Mouse (Mus musculus) lung, postnatal 0 days (tissue): Measurements from ENCODE around the gene Hivep2. TPM values are rescaled to one million over a fixed set of nuclear protein-coding genes. Genes with fewer than 3 reads are reported as not detected.

Experiments
- ATAC-seq: fragments of 200-750 bp; cut with Nextera tagmentation; 2 replicates; pipeline ENCODE4 v1.8.0; 2017; ENCODE audit warnings: moderate library complexity
- DNase-seq: peaks from one replicate; pipeline ENCODE4 v3.0.0-alpha.2; 2016; ENCODE audit warnings: low spot score
- H3K27ac ChIP-seq: fragments of 300-500 bp; sonication (generic); 2 replicates; pipeline ENCODE4 v1.5.1; 2014; ENCODE audit warnings: antibody characterized with exemption, mild to moderate bottlenecking, low read length, mixed read lengths
- H3K27me3 ChIP-seq: fragments of 300-500 bp; sonication (generic); replicated peaks from 2 replicates; pipeline ENCODE4 v1.6.1; 2014; ENCODE audit warnings: low read length, mixed read lengths; ENCODE audit not compliant: insufficient read depth
- H3K36me3 ChIP-seq: fragments of 300-500 bp; sonication (generic); 2 replicates; pipeline ENCODE4 v1.6.1; 2014; ENCODE audit warnings: low read length, mixed read lengths; ENCODE audit not compliant: insufficient read depth
- H3K4me1 ChIP-seq: fragments of 300-500 bp; sonication (generic); 2 replicates; pipeline ENCODE4 v1.6.1; 2014; ENCODE audit warnings: antibody characterized with exemption, low read depth, low read length, mixed read lengths; ENCODE audit not compliant: insufficient read depth
- H3K4me2 ChIP-seq: fragments of 300-500 bp; sonication (generic); replicated peaks from 2 replicates; pipeline ENCODE4 v1.6.1; 2014; ENCODE audit warnings: low read depth, mild to moderate bottlenecking, low read length, moderate library complexity, mixed read lengths
- H3K4me3 ChIP-seq: fragments of 300-500 bp; sonication (generic); 2 replicates; pipeline ENCODE4 v1.5.1; 2014; ENCODE audit warnings: low read depth, low read length
- H3K9ac ChIP-seq: fragments of 300-500 bp; sonication (generic); replicated peaks from 2 replicates; pipeline ENCODE4 v1.6.1; 2014; ENCODE audit warnings: low read depth, mild to moderate bottlenecking
- H3K9me3 ChIP-seq: fragments of 300-500 bp; sonication (generic); 2 replicates; pipeline ENCODE4 v1.6.1; 2016; ENCODE audit warnings: low read length, mixed read lengths
- CTCF ChIP-seq: IDR thresholded peaks from 2 replicates; pipeline ENCODE4 v1.5.1; 2016; ENCODE audit warnings: antibody characterized with exemption, mild to moderate bottlenecking
- EP300 ChIP-seq: IDR thresholded peaks from 2 replicates; pipeline ENCODE4 v1.6.1; 2016; ENCODE audit warnings: antibody characterized with exemption, mild to moderate bottlenecking, control low read depth
- WGBS: fragments of 180-500 bp; shearing (Covaris S2); extraction: QIAGEN DNeasy Blood & Tissue Kit; methylation state at CpG from one replicate; pipeline ENCODE4 v1.1.7; 2014; 5-methylcytosine and 5-hydroxymethylcytosine counted together
- polyA plus RNA-seq: library from polyadenylated mRNA; unstranded; fragments of >200 nt; fragmentation: Nextera tagmentation; extraction: Ambion mirVana; gene quantifications from 2 replicates; pipeline ENCODE4 v1.2.1, GENCODE M21; 2015

Gene Hivep2
- polyA plus RNA-seq, 1 experiment from 2014 or later, result 4.5 TPM

DNA sequence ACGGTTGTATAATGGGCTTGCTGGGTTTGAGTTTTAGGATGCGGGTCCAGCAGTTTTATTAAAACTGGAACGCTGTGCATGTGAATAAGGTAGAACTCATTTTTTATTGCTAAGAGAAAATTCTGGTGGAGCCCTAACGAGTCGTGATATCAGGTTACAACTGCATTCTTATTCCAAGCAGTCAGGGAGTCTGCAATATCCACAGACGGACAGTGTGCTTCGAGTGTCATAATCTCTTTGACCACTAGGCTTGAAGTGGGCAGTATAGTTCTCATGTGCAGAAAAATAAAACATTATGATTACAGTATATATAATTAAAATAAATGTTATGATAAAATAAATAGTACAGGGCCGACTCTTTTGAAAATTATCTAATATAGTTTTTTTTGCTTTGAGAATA, 3.1 kb downstream of the Hivep2 start:
- Histone ChIP-seq H3K4me3 (no peak overlapping the region), H3K4me2 (no peak overlapping the region), H3K36me3 (no peaks in the 10 kb centered on the region), H3K27ac (no peak overlapping the region), H3K9me3 (no peaks in the 10 kb centered on the region), H3K27me3 (no peaks in the 10 kb centered on the region), H3K4me1 (0 out of 2 replicates have a peak, but pooled peaks cover 3% of the 10 kb centered on the region), H3K9ac (no peak overlapping the region)
- ATAC-seq (no peak), DNase-seq (peak; percentile 85)
- TF ChIP-seq EP300 (no peak), CTCF (peak; percentile 77)
- 20% methylated on average over 8 of the region's 8 CpGs for WGBS

DNA sequence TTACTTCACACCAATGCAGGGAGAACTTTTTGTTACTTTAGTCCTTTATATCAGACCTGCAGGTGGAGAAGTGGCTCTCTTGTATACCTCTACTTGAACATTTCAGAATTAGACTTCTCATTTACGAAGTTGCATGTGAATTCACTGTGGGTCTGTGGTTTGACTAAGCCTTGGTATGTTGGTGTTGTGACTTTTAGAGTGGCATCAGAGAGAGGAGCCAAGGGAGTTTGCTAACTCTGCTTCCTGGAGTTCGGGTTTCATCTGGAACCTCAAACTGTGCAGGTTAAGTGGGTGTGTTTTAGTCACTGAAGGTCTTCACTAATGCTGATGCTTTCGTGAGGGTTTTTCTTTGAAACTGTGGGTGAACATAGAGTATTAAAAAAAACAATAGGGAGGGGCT, 4.4 kb downstream of the Hivep2 start:
- WGBS, result 69% methylated on average over 3 of the region's 3 CpGs
- Histone ChIP-seq H3K4me3 (no peak overlapping the region), H3K9me3 (no peaks in the 10 kb centered on the region), H3K9ac (no peak overlapping the region), H3K4me1 (0 out of 2 replicates have a peak, but pooled peaks cover 3% of the 10 kb centered on the region), H3K27me3 (no peaks in the 10 kb centered on the region), H3K36me3 (no peaks in the 10 kb centered on the region), H3K4me2 (no peak overlapping the region), H3K27ac (no peak overlapping the region)
- TF ChIP-seq CTCF, result no peak
- TF ChIP-seq EP300, result no peak
- ATAC-seq (no peak), DNase-seq (no peak)

DNA sequence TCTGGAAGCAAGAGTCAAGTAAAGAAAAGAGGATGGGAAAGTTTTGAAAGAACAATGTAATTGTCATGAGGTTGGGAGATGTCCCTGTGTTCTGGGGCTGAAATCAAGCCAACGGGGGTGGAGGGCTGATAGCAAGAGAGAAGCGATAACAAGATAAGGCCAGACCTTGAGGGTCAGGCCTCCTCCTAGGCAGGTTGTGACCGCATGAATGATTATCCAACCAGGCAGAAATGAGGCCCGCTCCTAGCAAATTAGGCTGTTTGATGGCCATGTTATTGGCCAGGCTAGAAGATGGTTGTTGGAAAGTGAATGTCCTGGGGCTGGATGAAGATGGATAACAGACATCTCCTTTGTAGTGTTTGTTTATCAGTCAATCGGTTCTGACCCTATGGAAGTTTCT, 5.4 kb downstream of the Hivep2 start:
- Histone ChIP-seq H3K4me3 (no peak overlapping the region), H3K4me2 (no peak overlapping the region), H3K9me3 (no peaks in the 10 kb centered on the region), H3K4me1 (0 out of 2 replicates have a peak, but pooled peaks cover 3% of the 10 kb centered on the region), H3K27me3 (no peaks in the 10 kb centered on the region), H3K9ac (no peak overlapping the region), H3K27ac (no peak overlapping the region), H3K36me3 (no peaks in the 10 kb centered on the region)
- TF ChIP-seq EP300 (no peak), CTCF (no peak)
- DNase-seq (no peak), ATAC-seq (no peak)
- WGBS, result 50% methylated on average over 5 of the region's 5 CpGs

DNA sequence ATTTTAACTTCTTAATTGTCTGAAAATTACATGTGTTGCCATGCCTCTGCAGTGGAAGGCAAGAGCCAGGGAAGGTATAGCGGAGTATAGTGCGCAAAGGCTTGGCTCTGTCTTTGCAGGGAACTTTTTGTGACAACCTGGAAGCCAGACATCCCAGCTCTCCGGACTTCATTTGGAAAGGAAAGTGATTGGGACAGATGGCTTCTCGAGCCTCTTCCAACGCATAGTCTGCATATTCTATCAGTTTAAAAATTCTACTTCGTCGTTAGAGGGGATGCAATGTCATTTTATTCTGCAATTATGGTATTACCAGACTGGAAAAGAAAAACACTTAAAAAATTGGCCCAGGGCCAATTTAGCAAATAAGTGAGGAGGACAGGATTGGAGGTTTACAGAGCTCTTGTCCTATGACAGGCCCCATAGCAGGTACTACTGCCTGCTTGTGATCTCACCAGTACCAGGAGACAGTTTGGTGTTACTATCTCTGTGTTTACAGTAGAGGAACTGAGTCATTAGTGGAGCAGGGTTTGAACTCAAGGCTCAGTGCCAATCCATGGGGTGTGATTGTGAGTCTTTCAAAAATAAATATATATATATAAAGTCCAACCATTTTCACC, 7.8 kb downstream of the Hivep2 start:
- Histone ChIP-seq H3K36me3 (no peaks in the 10 kb centered on the region), H3K9me3 (no peaks in the 10 kb centered on the region), H3K4me2 (no peak overlapping the region), H3K27ac (no peak overlapping the region), H3K9ac (no peak overlapping the region), H3K27me3 (no peaks in the 10 kb centered on the region), H3K4me3 (no peak overlapping the region), H3K4me1 (0 out of 2 replicates have a peak, but pooled peaks cover 3% of the 10 kb centered on the region)
- 69% methylated on average over 7 of the region's 7 CpGs for WGBS
- ATAC-seq, result 0 out of 2 replicates have a peak, but pooled peaks have one; percentile 27
- TF ChIP-seq EP300, result no peak
- TF ChIP-seq CTCF, result no peak
- DNase-seq, result peak; percentile 13

DNA sequence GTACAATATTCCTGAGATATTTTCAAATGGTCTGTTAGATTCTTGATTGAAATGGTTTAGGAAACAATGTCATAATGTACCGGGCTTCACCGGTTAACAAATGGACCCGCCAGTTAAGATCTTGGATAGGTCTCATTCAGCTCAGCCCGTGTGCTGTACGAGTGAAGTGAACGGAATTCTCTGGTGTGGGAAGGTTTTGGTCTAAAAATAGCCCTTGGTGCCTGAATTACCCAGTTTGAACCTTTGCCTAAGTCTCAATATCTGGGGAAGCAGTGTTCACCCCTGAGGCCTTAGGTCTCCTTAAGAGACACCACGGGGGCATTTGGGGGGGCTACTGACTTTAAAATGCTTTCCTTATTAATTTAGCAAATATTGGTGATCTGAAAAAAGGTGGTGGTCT, 8.6 kb downstream of the Hivep2 start:
- no peak for DNase-seq
- ATAC-seq, result no peak
- Histone ChIP-seq H3K4me2 (no peak overlapping the region), H3K4me3 (no peak overlapping the region), H3K27ac (no peak overlapping the region), H3K4me1 (0 out of 2 replicates have a peak, but pooled peaks cover 3% of the 10 kb centered on the region), H3K9me3 (no peaks in the 10 kb centered on the region), H3K27me3 (no peaks in the 10 kb centered on the region), H3K9ac (no peak overlapping the region), H3K36me3 (no peaks in the 10 kb centered on the region)
- TF ChIP-seq CTCF (no peak), EP300 (no peak)
- 63% methylated on average over 7 of the region's 7 CpGs for WGBS

- H3K9me3 ChIP-seq, result no peaks in the 10 kb centered on the region
- H3K4me3 ChIP-seq, result no peak overlapping the region
- TF ChIP-seq CTCF (no peak), EP300 (no peak)
- ATAC-seq (no peak), DNase-seq (no peak)
- H3K27me3 ChIP-seq, result no peaks in the 10 kb centered on the region
- H3K27ac ChIP-seq, result no peak overlapping the region
- no peak overlapping the region for H3K4me2 ChIP-seq
- no peak overlapping the region for H3K9ac ChIP-seq
- WGBS, result 74% methylated on average over 4 of the region's 4 CpGs
- no peaks in the 10 kb centered on the region for H3K36me3 ChIP-seq
- 0 out of 2 replicates have a peak, but pooled peaks cover 3% of the 10 kb centered on the region for H3K4me1 ChIP-seq
Observed at GRCm38 (mm10) chr10:13975861-13976260, 10.0 kb downstream of the Hivep2 start.
